Comparison of ENCODE assay signal across 15 mouse cellular contexts in genomic region chr6:119318732-119319131, GRCm38 (mm10). TPM values are rescaled to one million over a fixed set of nuclear protein-coding genes. Genes with fewer than 3 reads are reported as not detected.
DNase-seq lines count a peak whose midpoint lies in the region; ATAC-seq and TF ChIP-seq lines count a peak whose summit lies in the region.
"Had no signal": no experiment of that assay in that cellular context is flagged by ENCODE, and none has a peak within 500 bp of the region (broad histone marks: within the 10 kb centered on the region; RNA-seq: fewer than 3 reads in every experiment).

No protein-coding gene starts in this region.

- H3K9ac ChIP-seq in hindbrain, embryonic 12.5 days: no peak overlapping the region
- no peak overlapping the region for H3K9ac ChIP-seq in midbrain, postnatal 0 days (replicated peaks; ENCODE audit: low read length, poor library complexity, severe bottlenecking)
- H3K9ac ChIP-seq: heart, embryonic 15.5 days; limb, embryonic 13.5 days had no signal

- no peak for DNase-seq in Patski (ENCODE audit: low read depth, low spot score)
- peak; percentile 92 for DNase-seq in brain, embryonic 14.5 days (ENCODE audit: low read depth)
- peak; percentile 80 for DNase-seq in midbrain, postnatal 0 days (ENCODE audit: low spot score)
- DNase-seq in urinary bladder, postnatal 25 days (ENCODE audit: low spot score): no peak
- DNase-seq in frontal cortex, postnatal 14 days (ENCODE audit: low spot score in 2 of 2): no peak
- DNase-seq in urinary bladder, adult 18-20 months (ENCODE audit: low spot score in 2 of 2): no peak
- DNase-seq: adrenal gland, postnatal 10 days; kidney, adult 9 months had no signal

- no peaks in the 10 kb centered on the region for H3K36me3 ChIP-seq in hindbrain, embryonic 12.5 days
- H3K36me3 ChIP-seq in midbrain, postnatal 0 days (ENCODE audit: insufficient read depth, low read length): peaks cover 64% of the 10 kb centered on the region
- H3K36me3 ChIP-seq: heart, embryonic 15.5 days; limb, embryonic 13.5 days had no signal

- peak; percentile 5 for ATAC-seq in Patski
- peak; percentile 67 for ATAC-seq in hindbrain, embryonic 12.5 days (ENCODE audit: low FRiP score)
- ATAC-seq in midbrain, postnatal 0 days (ENCODE audit: low FRiP score): peak; percentile 41; the same call in 1 of the 2 replicates
- ATAC-seq: CD4-positive, CD25-positive, alpha-beta regulatory T cell, adult 4 months had no signal

- H3K4me2 ChIP-seq in hindbrain, embryonic 12.5 days (replicated peaks): no peak overlapping the region
- H3K4me2 ChIP-seq in midbrain, postnatal 0 days (ENCODE audit: low read depth, low read length, poor library complexity, severe bottlenecking): no peak overlapping the region
- H3K4me2 ChIP-seq: heart, embryonic 15.5 days; limb, embryonic 13.5 days had no signal

- no peaks in the 10 kb centered on the region for H3K9me3 ChIP-seq in hindbrain, embryonic 12.5 days (replicated peaks)
- H3K9me3 ChIP-seq in midbrain, postnatal 0 days (ENCODE audit: low read length): no peaks in the 10 kb centered on the region
- H3K9me3 ChIP-seq: limb, embryonic 13.5 days had no signal

- 51% methylated on average over 9 of the region's 9 CpGs for WGBS in hindbrain, embryonic 12.5 days
- WGBS in midbrain, postnatal 0 days: 56% methylated on average over 9 of the region's 9 CpGs

- peaks cover 18% of the 10 kb centered on the region for H3K4me1 ChIP-seq in hindbrain, embryonic 12.5 days
- peaks cover 5% of the 10 kb centered on the region for H3K4me1 ChIP-seq in midbrain, postnatal 0 days (ENCODE audit: insufficient read depth, low read length)
- H3K4me1 ChIP-seq: heart, embryonic 15.5 days had no signal

- CTCF ChIA-PET in Patski (lab: Charles Lee): interaction anchor here (0.9 to 1.2 kb wide), 2 partner anchors 11 to 17 kb away, joined by 3 read pairs; no protein-coding TSS in a partner anchor

- POLR2A ChIA-PET in Patski (lab: Charles Lee): no interaction called here

- H3K27ac ChIP-seq in hindbrain, embryonic 12.5 days: no peak overlapping the region; the same call in 1 of the 2 replicates
- H3K27ac ChIP-seq in midbrain, postnatal 0 days (ENCODE audit: low read depth, low read length): no peak overlapping the region
- H3K27ac ChIP-seq: heart, embryonic 15.5 days; limb, embryonic 13.5 days had no signal

- TF ChIP-seq POLR2A in brain, embryonic 14.5 days (IDR thresholded peaks at IDR 0.05; ENCODE audit: borderline replicate concordance, extremely low read depth, insufficient read depth, insufficient read length, poor library complexity, severe bottlenecking): no peak

- no peaks in the 10 kb centered on the region for H3K27me3 ChIP-seq in Patski
- H3K27me3 ChIP-seq in hindbrain, embryonic 12.5 days: peaks cover 9% of the 10 kb centered on the region; the same call in 1 of the 2 replicates
- H3K27me3 ChIP-seq in midbrain, postnatal 0 days (ENCODE audit: insufficient read depth, low read length): no peaks in the 10 kb centered on the region

- no peak for TF ChIP-seq CTCF in Patski (IDR thresholded peaks at IDR 0.05)
- TF ChIP-seq CTCF in brain, embryonic 14.5 days (IDR thresholded peaks at IDR 0.05; ENCODE audit: borderline replicate concordance, extremely low read depth, insufficient read depth, insufficient read length): no peak
- no peak for TF ChIP-seq CTCF in midbrain, postnatal 0 days (IDR thresholded peaks at IDR 0.05)

- no peak overlapping the region for H3K4me3 ChIP-seq in hindbrain, embryonic 12.5 days
- no peak overlapping the region for H3K4me3 ChIP-seq in midbrain, postnatal 0 days (ENCODE audit: low read depth, low read length)
- H3K4me3 ChIP-seq: heart, embryonic 15.5 days; limb, embryonic 13.5 days had no signal

- in situ Hi-C loops in Patski (cut with MboI; ENCODE audit: low pct_unique_long_range_greater_than_20kb): no loop called here

RNA-seq across cellular contexts. Expression of gene Lrtm2, which starts 11.8 kb away (rescaled TPM):
- 1.1 TPM for polyA plus RNA-seq in Patski (2021)
- 9.6 and 12.9 TPM in 2 replicates for polyA plus RNA-seq in brain, embryonic 14.5 days (2012; rRNA removed)
- 0.68 and 0.80 TPM in 2 replicates for polyA plus RNA-seq in hindbrain, embryonic 12.5 days (2016; fragmentation: Nextera tagmentation; extraction: Ambion mirVana)
- total RNA-seq in midbrain, postnatal 0 days (2014; rRNA removed): 32.2 and 40.4 TPM in 2 replicates
- 21.1 and 24.3 TPM in 2 replicates for polyA plus RNA-seq in midbrain, postnatal 0 days (2015; fragmentation: Nextera tagmentation; extraction: Ambion mirVana)
- total RNA-seq: MEL had no signal
- polyA plus RNA-seq: embryonic facial prominence, embryonic 11.5 days; limb, embryonic 13.5 days; liver, embryonic 16.5 days had no signal

Comparison
In these comparisons a context has a peak if more than half of its experiments do, and no peak if none do; other contexts are left out.
1. ATAC-seq: peak in every context shown above with its lines; median percentile 67 in hindbrain, embryonic 12.5 days; 41 in midbrain, postnatal 0 days; 5 in Patski.
2. DNase-seq: peak in brain, embryonic 14.5 days (single experiment) and midbrain, postnatal 0 days (single experiment); none in Patski (single experiment), urinary bladder, postnatal 25 days (single experiment), frontal cortex, postnatal 14 days (0 of 2) and urinary bladder, adult 18-20 months (0 of 2).